Mouse (Mus musculus) forebrain, embryonic 12.5 days (tissue): ENCODE data around the gene Mxi1. TPM values are rescaled to one million over a fixed set of nuclear protein-coding genes. Genes with fewer than 3 reads are reported as not detected.

Source experiments
- ATAC-seq: fragments of 200-750 bp; cut with Nextera tagmentation; 2 replicates; pipeline ENCODE4 v1.8.0; 2017; ENCODE audit warnings: moderate TSS enrichment; ENCODE audit not compliant: low FRiP score
- H3K27ac ChIP-seq: fragments of 300-500 bp; sonication (generic); 2 replicates; pipeline ENCODE4 v1.5.1; 2016; ENCODE audit warnings: mild to moderate bottlenecking
- H3K27me3 ChIP-seq: fragments of 300-500 bp; sonication (generic); 2 replicates; pipeline ENCODE4 v1.6.1; 2016; ENCODE audit warnings: mild to moderate bottlenecking
- H3K36me3 ChIP-seq: fragments of 300-500 bp; sonication (generic); replicated peaks from 2 replicates; pipeline ENCODE4 v1.6.1; 2016; ENCODE audit warnings: mild to moderate bottlenecking
- H3K4me1 ChIP-seq: fragments of 300-500 bp; sonication (generic); 2 replicates; pipeline ENCODE4 v1.6.1; 2016
- H3K4me2 ChIP-seq: fragments of 300-500 bp; sonication (generic); 2 replicates; pipeline ENCODE4 v1.6.1; 2016; ENCODE audit warnings: mild to moderate bottlenecking, moderate library complexity
- H3K4me3 ChIP-seq: fragments of 300-500 bp; sonication (generic); replicated peaks from 2 replicates; pipeline ENCODE4 v1.5.1; 2016; ENCODE audit warnings: mild to moderate bottlenecking
- H3K9ac ChIP-seq: fragments of 300-500 bp; sonication (generic); 2 replicates; pipeline ENCODE4 v1.6.1; 2016; ENCODE audit warnings: mild to moderate bottlenecking
- H3K9me3 ChIP-seq: fragments of 300-500 bp; sonication (generic); 2 replicates; pipeline ENCODE4 v1.6.1; 2016
- WGBS: fragments of 180-500 bp; shearing (Covaris S2); methylation state at CpG from one replicate; pipeline ENCODE4 v1.1.7; 2016; 5-methylcytosine and 5-hydroxymethylcytosine counted together
- polyA plus RNA-seq: library from polyadenylated mRNA; unstranded; fragments of >200 nt; fragmentation: Nextera tagmentation; extraction: Ambion mirVana; gene quantifications from 2 replicates; pipeline ENCODE4 v1.2.1, GENCODE M21; 2016

Gene Mxi1
- polyA plus RNA-seq, 1 experiment from 2014 or later: 62.4 TPM

DNA sequence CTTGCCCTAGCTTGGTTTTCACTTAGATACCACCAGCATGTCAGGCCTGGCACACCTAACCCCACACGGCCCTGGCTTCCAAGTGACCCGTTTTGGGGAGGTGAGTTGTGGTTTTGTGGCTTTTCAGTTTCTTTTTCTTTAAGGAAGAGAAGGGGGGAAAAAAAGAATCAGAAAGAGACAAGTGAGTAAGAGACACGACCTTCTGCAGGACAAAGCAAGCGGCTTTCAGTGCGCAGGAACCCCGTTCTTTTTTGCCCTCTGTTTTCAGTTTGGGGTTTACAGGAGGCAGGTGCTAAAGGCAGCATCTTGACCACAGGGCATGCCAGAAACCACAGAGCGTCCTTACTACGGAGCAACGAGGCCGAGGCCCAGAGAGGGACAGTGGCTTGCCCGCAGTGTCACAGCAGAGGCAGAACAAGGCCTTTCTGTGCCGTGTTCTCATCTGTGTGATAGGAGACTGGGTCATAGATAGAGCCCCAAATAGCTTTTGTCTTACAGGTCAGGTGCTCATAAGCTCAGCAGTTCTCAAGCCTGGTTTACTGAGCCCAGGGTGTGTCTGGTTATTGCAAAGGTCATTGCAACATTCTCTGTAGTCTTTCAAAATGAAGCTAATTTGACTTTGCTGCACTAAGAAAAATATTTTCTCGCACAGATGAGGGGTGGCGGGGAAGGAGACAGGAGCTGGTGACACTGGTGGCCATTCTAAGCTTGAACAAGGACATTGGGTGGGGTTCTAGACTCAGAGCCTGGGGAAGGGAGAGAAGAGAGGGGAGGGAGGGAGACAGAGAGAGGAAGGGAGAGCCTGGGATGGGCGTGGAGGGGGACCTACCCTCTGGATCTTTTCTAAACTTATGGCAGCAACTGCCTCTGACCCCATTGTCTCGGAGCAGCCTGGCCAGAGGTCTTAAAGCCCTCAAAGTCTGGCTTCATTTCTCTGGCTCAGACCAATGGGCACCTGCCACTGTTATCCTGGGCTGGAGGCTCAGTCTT is 8.1 kb downstream of the Mxi1 start:
- Histone ChIP-seq H3K27ac (no peak overlapping the region), H3K36me3 (no peaks in the 10 kb centered on the region), H3K9ac (no peak overlapping the region), H3K4me2 (no peak overlapping the region), H3K9me3 (no peaks in the 10 kb centered on the region), H3K4me1 (peaks cover 25% of the 10 kb centered on the region), H3K27me3 (no peaks in the 10 kb centered on the region), H3K4me3 (no peak overlapping the region)
- 80% methylated on average over 16 of the region's 16 CpGs for WGBS
- ATAC-seq: no peak

GRCm38 (mm10) chr19:53320264-53321110 is 10.2 kb downstream of the Mxi1 start:
- Histone ChIP-seq H3K4me3 (no peak overlapping the region), H3K9me3 (no peaks in the 10 kb centered on the region), H3K27me3 (no peaks in the 10 kb centered on the region), H3K9ac (no peak overlapping the region), H3K27ac (no peak overlapping the region), H3K36me3 (no peaks in the 10 kb centered on the region), H3K4me1 (peaks cover 27% of the 10 kb centered on the region), H3K4me2 (no peak overlapping the region)
- ATAC-seq: no peak
- 84% methylated on average over 9 of the region's 9 CpGs for WGBS

DNA sequence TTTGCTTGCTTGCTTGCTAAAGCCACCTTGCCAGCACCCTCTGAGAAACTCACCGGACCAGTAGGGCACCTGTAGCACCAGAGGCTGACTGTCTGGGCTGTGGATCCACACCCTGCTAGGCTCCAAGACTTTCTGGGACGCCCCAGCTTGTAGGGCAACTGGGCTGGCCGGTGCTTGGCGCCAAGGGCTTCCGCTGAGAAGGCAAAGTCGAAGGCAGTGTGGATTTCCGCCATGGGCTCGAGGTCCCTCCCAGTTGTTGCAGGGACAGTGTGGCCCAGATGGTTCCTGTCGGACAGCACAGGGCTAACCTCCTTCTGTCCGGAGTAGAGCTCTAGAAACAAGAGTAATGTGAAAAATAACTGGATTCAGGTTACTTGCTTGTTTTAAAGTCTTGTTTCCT is 11.0 kb downstream of the Mxi1 start:
- no peak for ATAC-seq
- no peaks in the 10 kb centered on the region for H3K36me3 ChIP-seq
- no peak overlapping the region for H3K4me3 ChIP-seq
- H3K9me3 ChIP-seq: no peaks in the 10 kb centered on the region
- no peak overlapping the region for H3K9ac ChIP-seq
- peaks cover 27% of the 10 kb centered on the region for H3K4me1 ChIP-seq
- WGBS: 88% methylated on average over 10 of the region's 10 CpGs
- H3K4me2 ChIP-seq: no peak overlapping the region
- no peaks in the 10 kb centered on the region for H3K27me3 ChIP-seq
- no peak overlapping the region for H3K27ac ChIP-seq

GRCm38 (mm10) chr19:53322438-53323048 is 12.2 kb downstream of the Mxi1 start:
- no peak for ATAC-seq
- 93% methylated on average over 12 of the region's 12 CpGs for WGBS

DNA sequence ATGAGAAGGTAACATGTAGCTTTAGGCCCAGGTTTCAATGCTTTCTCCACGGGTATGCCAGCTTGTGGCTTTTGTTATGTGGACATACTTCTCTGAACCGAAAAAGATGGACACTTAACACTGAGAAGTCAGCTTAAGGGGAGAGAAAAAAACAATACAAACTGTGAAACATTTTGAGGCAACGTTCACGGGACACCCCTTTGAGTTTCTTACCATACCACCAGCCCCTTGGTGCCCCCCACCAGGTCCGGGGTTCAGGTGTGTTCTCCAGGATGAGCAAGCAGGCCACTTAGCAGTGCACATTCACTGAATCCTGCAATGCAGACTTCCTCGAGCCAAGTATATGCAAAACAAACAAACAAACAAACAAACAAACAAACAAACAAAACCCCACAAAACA is 14.5 kb downstream of the Mxi1 start:
- H3K36me3 ChIP-seq: no peaks in the 10 kb centered on the region
- peaks cover 33% of the 10 kb centered on the region for H3K4me1 ChIP-seq
- 53% methylated on average over 6 of the region's 6 CpGs for WGBS
- H3K27ac ChIP-seq: no peak overlapping the region
- H3K9me3 ChIP-seq: no peaks in the 10 kb centered on the region
- H3K27me3 ChIP-seq: no peaks in the 10 kb centered on the region
- no peak for ATAC-seq
- H3K9ac ChIP-seq: no peak overlapping the region
- peak overlapping the region; percentile 58 for H3K4me2 ChIP-seq
- no peak overlapping the region for H3K4me3 ChIP-seq

More at GRCm38 (mm10) chr19:53322438-53323048, 12.2 kb downstream of the Mxi1 start:
- peaks cover 26% of the 10 kb centered on the region for H3K4me1 ChIP-seq
- no peak overlapping the region for H3K9ac ChIP-seq
- no peaks in the 10 kb centered on the region for H3K27me3 ChIP-seq
- no peak overlapping the region for H3K27ac ChIP-seq
- no peaks in the 10 kb centered on the region for H3K36me3 ChIP-seq
- no peak overlapping the region for H3K4me3 ChIP-seq
- H3K4me2 ChIP-seq: no peak overlapping the region
- H3K9me3 ChIP-seq: no peaks in the 10 kb centered on the region

DNA sequence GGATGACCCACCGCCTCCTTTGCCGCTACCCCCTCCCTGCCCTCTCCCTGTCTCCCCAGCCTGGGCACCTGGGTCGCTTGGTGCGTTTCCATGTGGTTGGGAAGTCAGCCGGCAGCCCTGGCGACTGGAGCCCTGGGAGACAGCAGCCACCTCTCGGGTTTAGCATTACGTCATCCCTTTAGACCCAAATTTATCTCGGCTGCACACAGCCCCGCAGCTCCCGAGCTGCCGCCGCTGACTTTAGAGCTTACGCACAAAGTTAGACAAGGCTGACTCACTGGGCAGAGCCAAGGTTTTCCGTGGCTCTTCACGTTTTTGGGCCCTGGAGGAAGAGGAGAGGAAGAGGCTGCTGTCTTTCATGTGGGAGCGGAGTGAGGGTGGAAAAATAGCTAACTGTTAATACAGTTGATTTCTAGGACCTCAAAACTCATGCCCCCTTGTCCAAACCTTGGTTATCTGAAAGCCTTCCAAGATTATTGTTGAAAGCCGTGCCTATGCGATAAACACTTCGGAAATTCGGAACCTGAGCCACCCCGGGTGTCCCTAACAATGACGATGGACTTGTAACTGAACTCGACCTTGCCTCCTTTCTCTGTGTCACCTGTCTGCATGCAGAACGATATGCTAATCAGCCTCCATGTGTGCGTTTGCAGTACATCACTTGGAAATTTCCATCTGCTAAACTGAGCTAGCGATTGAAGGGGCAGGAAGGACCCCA is 15.4 kb downstream of the Mxi1 start:
- WGBS: 11% methylated on average over 27 of the region's 27 CpGs
- H3K9ac ChIP-seq: peak overlapping the region; percentile 52
- peak overlapping the region; percentile 58 for H3K4me2 ChIP-seq
- H3K4me1 ChIP-seq: peaks cover 41% of the 10 kb centered on the region
- no peaks in the 10 kb centered on the region for H3K27me3 ChIP-seq
- H3K9me3 ChIP-seq: no peaks in the 10 kb centered on the region
- peak overlapping the region; percentile 30 for H3K4me3 ChIP-seq
- H3K36me3 ChIP-seq: no peaks in the 10 kb centered on the region
- H3K27ac ChIP-seq: peak overlapping the region; percentile 50
- ATAC-seq: peak; percentile 6; the same call in 1 of the 2 replicates

DNA sequence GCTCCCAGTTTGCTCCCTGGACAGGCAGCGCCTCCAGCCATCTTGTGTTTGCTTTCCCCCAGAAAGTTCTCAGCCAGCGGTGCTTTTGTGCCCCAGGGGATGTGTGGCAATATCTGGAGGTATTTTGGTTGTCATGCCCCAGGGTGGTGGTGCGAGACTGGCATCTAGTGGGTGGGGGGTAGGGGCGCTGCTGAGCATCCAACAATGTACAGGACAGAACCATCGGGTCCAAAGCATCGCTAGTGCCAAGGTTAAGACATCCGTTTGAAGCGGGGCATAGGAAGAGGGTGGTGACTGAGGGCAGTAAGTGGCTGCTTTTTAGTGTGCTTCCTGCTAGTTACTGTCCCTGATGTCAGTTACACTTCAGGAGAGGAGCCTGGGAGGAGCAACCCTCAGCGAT is 17.8 kb downstream of the Mxi1 start:
- Histone ChIP-seq H3K9ac (no peak overlapping the region), H3K27ac (0 out of 2 replicates have a peak overlapping the region, but pooled peaks have one; percentile 36), H3K4me3 (no peak overlapping the region), H3K36me3 (peaks cover 18% of the 10 kb centered on the region), H3K9me3 (no peaks in the 10 kb centered on the region), H3K27me3 (no peaks in the 10 kb centered on the region), H3K4me2 (no peak overlapping the region), H3K4me1 (peaks cover 43% of the 10 kb centered on the region)
- ATAC-seq: no peak
- WGBS: 75% methylated on average over 9 of the region's 9 CpGs

GRCm38 (mm10) chr19:53329221-53329991 is 19.1 kb downstream of the Mxi1 start:
- ATAC-seq: peak; percentile 88

DNA sequence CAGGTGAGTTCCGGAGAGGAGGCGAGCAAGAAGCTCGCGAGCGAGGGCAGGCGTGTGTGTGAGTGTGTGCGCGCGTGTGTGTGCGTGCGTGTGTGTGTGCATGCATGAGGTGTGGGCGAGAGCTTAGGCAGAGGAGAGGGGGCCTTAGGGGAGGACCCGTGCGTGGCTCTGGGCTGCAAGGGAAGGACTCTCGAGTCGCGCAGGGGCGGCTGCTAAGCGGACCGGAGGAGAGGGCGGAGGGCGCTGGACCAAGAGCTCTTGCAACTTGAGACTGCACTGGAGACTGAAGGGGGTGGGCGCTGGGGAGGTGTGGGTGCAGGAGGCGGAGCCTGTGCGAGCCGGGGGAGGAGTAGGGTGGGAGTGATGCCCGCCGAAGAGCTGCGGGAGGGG is 19.7 kb downstream of the Mxi1 start:
- ATAC-seq: peak; percentile 63
- H3K9me3 ChIP-seq: no peaks in the 10 kb centered on the region
- peaks cover 27% of the 10 kb centered on the region for H3K36me3 ChIP-seq
- no peaks in the 10 kb centered on the region for H3K27me3 ChIP-seq
- H3K4me2 ChIP-seq: peak overlapping the region; percentile 99
- WGBS: under 1% methylated on average over 29 of the region's 29 CpGs
- peak overlapping the region; percentile 74; the same call in 1 of the 2 replicates for H3K27ac ChIP-seq
- peak overlapping the region; percentile 75 for H3K4me3 ChIP-seq
- peak overlapping the region; percentile 81 for H3K9ac ChIP-seq
- peaks cover 33% of the 10 kb centered on the region for H3K4me1 ChIP-seq

More at GRCm38 (mm10) chr19:53329221-53329991, 19.1 kb downstream of the Mxi1 start:
- no peaks in the 10 kb centered on the region for H3K27me3 ChIP-seq
- peak overlapping the region; percentile 99 for H3K4me2 ChIP-seq
- H3K4me3 ChIP-seq: peak overlapping the region; percentile 75
- H3K27ac ChIP-seq: peak overlapping the region; percentile 74
- under 1% methylated on average over 87 of the region's 106 CpGs for WGBS
- no peaks in the 10 kb centered on the region for H3K9me3 ChIP-seq
- H3K4me1 ChIP-seq: peaks cover 39% of the 10 kb centered on the region
- peak overlapping the region; percentile 81 for H3K9ac ChIP-seq
- H3K36me3 ChIP-seq: peaks cover 22% of the 10 kb centered on the region

DNA sequence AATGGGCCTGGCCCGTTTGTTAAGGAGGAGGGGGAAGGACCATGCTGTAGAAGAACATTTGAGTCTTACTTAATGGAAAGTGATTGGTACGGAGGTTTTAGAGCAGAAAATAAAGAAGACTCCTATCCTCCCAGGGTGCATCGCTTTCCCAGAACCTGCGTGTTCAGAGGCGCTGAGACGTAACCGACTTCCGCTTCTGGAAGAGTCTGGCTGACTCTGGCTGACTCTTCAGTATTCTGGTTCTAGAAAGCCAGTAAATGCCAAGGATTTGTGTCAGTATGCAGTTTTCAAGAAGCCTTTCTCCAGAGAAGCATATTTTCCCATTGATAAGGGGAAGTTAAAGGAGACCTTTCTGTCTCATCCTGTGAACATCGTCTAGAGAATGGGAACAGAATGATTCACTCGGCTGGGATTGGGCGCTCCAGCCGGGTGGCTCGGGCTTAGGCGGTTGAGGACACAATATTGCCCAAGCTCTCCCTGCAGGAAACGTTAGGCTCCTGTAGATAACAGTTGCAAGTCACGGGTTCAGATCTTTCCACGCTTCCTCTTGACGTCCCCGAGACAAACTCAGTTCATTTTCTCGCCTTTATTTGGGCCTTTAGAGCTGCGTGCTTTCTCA is 21.7 kb downstream of the Mxi1 start:
- Histone ChIP-seq H3K4me3 (no peak overlapping the region), H3K4me2 (no peak overlapping the region), H3K9me3 (no peaks in the 10 kb centered on the region), H3K27me3 (no peaks in the 10 kb centered on the region), H3K27ac (no peak overlapping the region), H3K9ac (no peak overlapping the region), H3K4me1 (peaks cover 17% of the 10 kb centered on the region), H3K36me3 (peaks cover 28% of the 10 kb centered on the region)
- ATAC-seq: no peak
- WGBS: 94% methylated on average over 21 of the region's 21 CpGs
